Mouse (Mus musculus) splenic B cell, adult 2 months (primary cell): ENCODE results near the gene Nfia.

ENCODE experiments used
- DNase-seq: peaks from one replicate; pipeline ENCODE4 v3.0.0-alpha.2; 2011; ENCODE audit warnings: low read depth, low spot score
- H3K27me3 ChIP-seq: 2 replicates; pipeline ENCODE4 v1.6.1; 2012; ENCODE audit warnings: mild to moderate bottlenecking, low read length, moderate library complexity, mixed read lengths; ENCODE audit not compliant: control insufficient read depth, poor library complexity, insufficient read depth, severe bottlenecking
- H3K36me3 ChIP-seq: 2 replicates; pipeline ENCODE4 v1.6.1; 2012; ENCODE audit warnings: mild to moderate bottlenecking, low read length, moderate library complexity, mixed read lengths; ENCODE audit not compliant: control insufficient read depth, poor library complexity, insufficient read depth, severe bottlenecking

Gene Nfia

DNA sequence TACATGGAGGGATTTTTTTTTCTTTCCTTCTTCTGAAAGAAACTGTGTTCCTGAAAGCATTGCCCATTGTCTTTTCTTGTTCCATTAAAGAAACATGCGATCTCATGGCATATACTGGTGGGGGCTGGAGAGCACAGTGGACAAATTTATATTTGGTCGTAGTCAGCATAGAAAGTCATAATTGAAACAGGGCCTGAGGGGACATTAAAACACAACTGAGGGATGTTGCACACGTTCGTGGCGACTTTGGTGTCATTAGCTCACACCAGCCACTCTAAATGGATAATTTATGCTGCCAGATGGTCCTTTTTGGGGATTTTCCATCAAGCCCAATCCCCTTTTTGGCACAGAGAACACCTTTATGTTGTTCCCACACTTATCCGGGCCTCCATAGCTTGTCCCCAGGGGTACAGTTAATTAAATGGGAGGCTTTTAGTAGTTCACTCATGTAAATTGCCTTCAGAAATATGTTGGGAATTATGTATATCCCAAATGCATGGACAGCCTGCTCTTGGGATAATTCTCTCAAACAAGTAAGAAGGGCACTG is 250.8 kb downstream of the Nfia start:
- Histone ChIP-seq H3K27me3 (no peaks in the 10 kb centered on the region), H3K36me3 (no peaks in the 10 kb centered on the region)
- DNase-seq = no peak

- Histone ChIP-seq H3K36me3 (no peaks in the 10 kb centered on the region), H3K27me3 (no peaks in the 10 kb centered on the region)
- DNase-seq = no peak
These were observed 254.9 kb downstream of the Nfia start for GRCm38 (mm10) chr4:98027412-98027811.

GRCm38 (mm10) chr4:98031871-98032270 is 259.3 kb downstream of the Nfia start:
- Histone ChIP-seq H3K27me3 (no peaks in the 10 kb centered on the region), H3K36me3 (no peaks in the 10 kb centered on the region)
- DNase-seq = no peak

- no peak for DNase-seq
- Histone ChIP-seq H3K36me3 (no peaks in the 10 kb centered on the region), H3K27me3 (no peaks in the 10 kb centered on the region)
These were observed 259.8 kb downstream of the Nfia start for GRCm38 (mm10) chr4:98032332-98032731.

DNA sequence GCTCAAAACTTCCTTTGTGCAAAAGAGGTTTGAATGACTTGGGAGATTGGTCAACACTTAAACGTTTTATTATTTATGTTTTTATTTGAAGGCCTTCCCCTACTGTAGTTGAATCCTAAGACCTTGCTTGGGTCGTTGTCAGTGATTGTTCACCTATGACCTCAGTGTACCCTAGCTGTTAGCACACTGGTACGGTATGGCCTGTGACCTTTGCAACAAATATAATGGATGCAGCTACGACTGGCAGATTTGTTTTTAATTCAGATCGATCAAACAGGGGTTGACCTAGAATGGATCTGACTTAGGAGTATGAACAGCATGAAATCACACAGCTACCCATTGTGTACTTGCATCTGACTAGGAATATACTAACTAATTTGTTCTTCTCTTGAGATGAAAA is 266.6 kb downstream of the Nfia start:
- Histone ChIP-seq H3K36me3 (no peaks in the 10 kb centered on the region), H3K27me3 (no peaks in the 10 kb centered on the region)
- DNase-seq = no peak

DNA sequence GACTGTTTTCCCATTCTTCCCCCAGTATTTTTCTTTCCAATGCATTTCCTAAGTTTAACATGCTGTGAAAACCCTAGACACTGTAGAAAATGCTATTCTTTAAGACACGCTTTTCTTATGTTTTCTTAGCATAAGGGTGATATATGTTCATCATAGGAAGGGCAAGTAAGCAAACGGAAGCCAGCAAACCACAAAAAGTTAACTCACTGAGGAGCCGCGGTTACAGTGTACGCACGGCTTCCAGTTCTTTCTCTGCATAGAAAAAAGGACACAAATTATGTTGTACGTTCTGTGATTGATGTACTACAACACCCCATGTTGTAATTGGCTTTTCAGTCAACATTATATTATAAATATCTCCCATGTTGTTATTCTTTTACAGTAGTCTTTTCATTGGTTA is 267.6 kb downstream of the Nfia start:
- H3K36me3 ChIP-seq = no peaks in the 10 kb centered on the region
- H3K27me3 ChIP-seq = no peaks in the 10 kb centered on the region
- DNase-seq = peak; percentile 26

GRCm38 (mm10) chr4:98044611-98045010 is 272.1 kb downstream of the Nfia start:
- no peak for DNase-seq
- H3K27me3 ChIP-seq = no peaks in the 10 kb centered on the region
- no peaks in the 10 kb centered on the region for H3K36me3 ChIP-seq

DNA sequence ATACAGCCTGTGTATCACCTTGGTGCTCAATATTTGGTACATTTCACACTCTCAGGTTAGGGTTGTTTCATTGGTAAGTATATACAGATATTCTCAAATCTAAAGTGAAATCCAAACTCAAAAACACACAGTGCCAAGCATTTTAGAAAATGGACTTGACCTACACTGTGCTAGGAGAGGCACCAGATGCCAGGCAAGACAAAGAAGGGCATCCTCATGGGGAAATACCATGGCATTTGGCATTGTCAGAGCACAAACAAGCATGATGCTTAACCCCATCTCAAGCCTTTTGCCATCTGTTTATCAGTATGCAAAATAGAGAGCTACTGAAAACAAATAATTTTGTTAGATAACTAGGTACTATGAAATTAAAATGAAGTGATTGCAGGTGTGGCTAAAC is 274.8 kb downstream of the Nfia start:
- no peak for DNase-seq
- no peaks in the 10 kb centered on the region for H3K36me3 ChIP-seq
- H3K27me3 ChIP-seq = no peaks in the 10 kb centered on the region

GRCm38 (mm10) chr4:98049584-98049983 is 277.1 kb downstream of the Nfia start:
- Histone ChIP-seq H3K27me3 (no peaks in the 10 kb centered on the region), H3K36me3 (no peaks in the 10 kb centered on the region)
- DNase-seq = no peak

DNA sequence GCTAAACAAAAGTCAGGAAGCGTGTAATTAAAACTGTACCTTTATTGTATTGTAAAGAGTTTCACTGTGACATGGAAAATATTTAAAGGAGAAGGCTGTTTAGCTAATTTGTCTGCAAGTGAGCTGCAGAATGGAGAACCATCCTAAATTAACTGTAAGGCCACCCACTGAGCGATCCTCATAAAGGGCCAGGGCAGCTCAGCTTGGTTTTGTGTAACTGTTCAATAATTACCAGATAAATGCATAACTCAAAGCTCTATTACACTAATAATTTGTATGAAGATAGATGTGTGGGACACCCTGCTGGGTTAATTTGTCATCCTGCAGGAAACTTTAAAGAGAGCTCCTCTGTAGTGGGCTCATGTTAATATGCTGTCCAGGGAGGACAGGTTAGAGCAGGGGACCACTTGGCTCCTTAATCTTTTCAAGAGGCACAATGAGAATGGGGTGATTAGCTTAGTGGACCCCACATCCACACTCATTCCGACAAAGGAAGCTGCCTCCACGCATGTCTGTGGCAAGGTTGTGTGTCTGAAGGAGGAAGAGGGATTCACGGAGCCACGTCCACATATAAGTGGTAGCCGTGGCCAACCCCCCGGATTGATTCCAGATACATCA is 277.6 kb downstream of the Nfia start:
- Histone ChIP-seq H3K36me3 (no peaks in the 10 kb centered on the region), H3K27me3 (no peaks in the 10 kb centered on the region)
- no peak for DNase-seq

DNA sequence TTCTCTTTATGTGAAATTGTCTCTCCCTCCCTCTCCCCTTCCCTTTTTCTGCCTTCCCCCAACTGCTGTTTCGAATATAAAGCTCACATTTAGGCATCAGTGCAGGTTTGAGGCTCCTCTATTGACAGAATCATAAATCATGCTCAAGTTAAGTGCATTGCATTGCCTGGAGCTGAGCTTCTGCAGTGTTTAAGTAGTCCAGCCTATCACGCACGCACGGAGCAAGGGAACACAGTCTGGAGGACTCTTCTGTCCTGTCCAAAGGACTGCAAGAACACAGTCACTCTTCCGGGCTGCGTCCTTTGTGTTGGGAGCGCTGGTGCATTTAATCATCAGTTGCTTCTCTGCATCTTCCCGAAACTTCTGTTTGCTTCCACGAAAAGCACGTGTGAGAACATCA is 278.2 kb downstream of the Nfia start:
- Histone ChIP-seq H3K36me3 (no peaks in the 10 kb centered on the region), H3K27me3 (no peaks in the 10 kb centered on the region)
- no peak for DNase-seq

- Histone ChIP-seq H3K27me3 (no peaks in the 10 kb centered on the region), H3K36me3 (no peaks in the 10 kb centered on the region)
- DNase-seq = no peak
These were observed 278.8 kb downstream of the Nfia start for GRCm38 (mm10) chr4:98051326-98051725.

- Histone ChIP-seq H3K36me3 (no peaks in the 10 kb centered on the region), H3K27me3 (no peaks in the 10 kb centered on the region)
- no peak for DNase-seq
These were observed 282.5 kb downstream of the Nfia start for GRCm38 (mm10) chr4:98055036-98055435.

DNA sequence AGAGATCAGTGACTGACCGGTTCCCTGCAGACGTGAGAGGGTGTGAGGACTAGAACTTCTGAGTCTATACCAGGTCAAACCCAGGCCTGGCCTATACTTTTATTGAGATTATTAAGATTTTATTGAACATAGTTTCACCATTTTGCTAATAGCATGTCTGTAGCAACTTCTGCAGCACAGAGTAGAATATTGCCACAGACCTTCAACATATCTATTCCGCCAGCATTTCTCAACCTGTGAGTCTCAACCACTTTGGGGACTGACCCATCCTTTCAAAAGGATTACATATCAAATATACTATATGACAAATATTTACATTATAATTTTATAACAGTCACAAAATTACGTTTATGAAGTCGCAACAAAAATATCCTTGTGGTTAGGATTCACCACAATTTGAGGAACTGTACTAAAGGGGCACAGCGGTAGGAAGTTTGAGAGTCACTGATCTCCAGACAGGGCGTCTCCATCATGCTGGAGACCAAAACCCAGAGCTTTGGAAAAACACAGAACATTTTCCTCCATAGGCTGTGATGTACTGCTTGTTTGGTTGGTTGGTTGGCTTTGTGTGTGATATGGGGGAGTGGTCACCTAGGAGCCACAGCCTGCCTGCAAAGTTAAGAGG is 284.0 kb downstream of the Nfia start:
- no peaks in the 10 kb centered on the region for H3K36me3 ChIP-seq
- no peak for DNase-seq
- H3K27me3 ChIP-seq = no peaks in the 10 kb centered on the region

DNA sequence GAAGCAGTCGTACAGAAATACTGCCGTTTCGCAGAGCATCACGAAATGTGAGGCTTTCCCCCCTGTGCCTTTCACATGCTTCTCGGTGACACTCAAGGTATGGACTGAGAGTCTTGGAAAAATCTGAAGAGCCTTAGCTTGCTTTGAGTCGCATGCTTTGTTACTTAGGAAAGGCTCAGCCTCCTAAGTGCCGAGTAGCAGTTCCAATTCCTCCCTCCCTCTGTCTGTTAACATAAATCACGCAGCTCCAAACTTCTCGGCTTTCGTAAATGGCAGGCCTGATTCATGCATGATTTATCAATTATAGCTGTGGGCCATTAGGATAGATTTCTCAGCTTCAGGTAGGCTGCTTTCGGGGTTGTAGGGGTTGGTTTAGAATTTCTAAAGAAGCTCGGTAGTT is 284.7 kb downstream of the Nfia start:
- no peaks in the 10 kb centered on the region for H3K27me3 ChIP-seq
- DNase-seq = no peak
- H3K36me3 ChIP-seq = no peaks in the 10 kb centered on the region

- H3K27me3 ChIP-seq = no peaks in the 10 kb centered on the region
- no peaks in the 10 kb centered on the region for H3K36me3 ChIP-seq
- no peak for DNase-seq
These were observed 285.2 kb downstream of the Nfia start for GRCm38 (mm10) chr4:98057721-98058120.
